Mouse (Mus musculus): ENCODE results near the gene Vsig2.

- TF ChIP-seq POLR2A (IDR thresholded peaks at IDR 0.05; ENCODE audit: low read depth, low read length) (no peak), CTCF (IDR thresholded peaks at IDR 0.05; ENCODE audit: extremely low read depth, insufficient read depth, insufficient read length, insufficient replicate concordance) (no peak)
These were observed 49.5 kb upstream of the Vsig2 start for GRCm38 (mm10) chr9:37489446-37490120.

All from spleen, adult 2 months (tissue).